Mouse (Mus musculus): ENCODE measurements at regions not wholly inside any gene's neighbourhood (a gene's known extent, or its start where the extent isn't known, plus 50 kb on each side); places are given as distances from the start of the nearest gene placed in this dataset.
A peak's percentile ranks its signal among the peaks of the same experiment; 100 is the strongest.

DNA sequence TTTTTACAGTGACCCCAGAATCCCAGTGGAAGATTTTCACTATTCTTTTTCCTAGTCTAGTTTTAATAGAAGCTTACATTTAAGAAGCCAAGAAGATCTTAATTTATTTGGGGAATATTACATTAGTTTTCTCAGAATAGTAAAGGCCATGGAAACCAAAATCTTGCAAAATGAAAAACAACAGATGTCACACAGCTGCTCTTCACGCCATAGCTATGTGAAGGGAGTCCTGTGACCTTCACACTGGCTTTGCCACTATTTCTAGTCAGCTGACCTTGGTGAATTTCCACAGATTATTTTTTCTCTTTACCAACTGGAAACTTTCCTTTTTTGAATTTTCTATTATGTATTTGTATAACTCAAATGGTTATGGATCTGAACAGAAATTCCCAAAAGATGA lies 542.1 kb upstream of the Rgmb start:
- Histone ChIP-seq H3K27ac (replicated peaks; ENCODE audit: low read depth, low read length) (no peak overlapping the region), H3K4me1 (ENCODE audit: control insufficient read depth, insufficient read depth, low read length) (no peaks in the 10 kb centered on the region), H3K9me3 (ENCODE audit: control insufficient read depth, low read length) (no peaks in the 10 kb centered on the region), H3K36me3 (ENCODE audit: control insufficient read depth, insufficient read depth, low read length) (no peaks in the 10 kb centered on the region), H3K4me2 (replicated peaks; ENCODE audit: low read depth, low read length, severe bottlenecking) (no peak overlapping the region), H3K27me3 (ENCODE audit: control insufficient read depth, insufficient read depth, low read length) (no peaks in the 10 kb centered on the region), H3K4me3 (replicated peaks; ENCODE audit: low read length) (no peak overlapping the region), H3K9ac (ENCODE audit: low read depth, low read length, severe bottlenecking) (no peak overlapping the region)
- DNase-seq (ENCODE audit: low spot score), result no peak
- TF ChIP-seq POLR2A (IDR thresholded peaks at IDR 0.05; ENCODE audit: borderline replicate concordance, extremely low read depth, insufficient read depth, insufficient read length), result no peak
- peak; percentile 47; the same call in 1 of the 2 replicates for ATAC-seq (ENCODE audit: low FRiP score, low read depth)
- WGBS, result 74% methylated on average over 1 of the region's 1 CpGs

DNA sequence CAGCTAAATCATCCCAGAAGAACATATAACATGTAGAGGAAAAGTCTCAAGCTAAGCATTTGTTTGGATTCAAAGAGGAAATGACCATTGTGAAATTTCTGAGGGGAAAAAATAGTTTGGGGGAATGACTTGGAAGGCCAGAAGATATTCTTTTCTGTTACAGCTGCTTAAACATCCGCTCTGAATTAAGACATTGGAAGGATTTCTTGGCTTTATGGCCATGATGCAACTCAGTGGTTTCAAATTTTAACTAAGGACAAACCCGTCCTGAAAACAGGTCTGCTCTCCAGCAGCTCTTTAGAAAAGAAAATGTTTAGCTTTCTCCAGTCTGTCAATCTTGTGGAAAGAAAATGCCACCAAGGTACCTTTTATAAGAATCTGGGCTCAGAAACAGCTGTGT lies 513.2 kb upstream of the Rgmb start:
- WGBS, result 46% methylated on average over 2 of the region's 2 CpGs
- no peaks in the 10 kb centered on the region for H3K4me1 ChIP-seq (ENCODE audit: control insufficient read depth, insufficient read depth, low read length)
- H3K27ac ChIP-seq (replicated peaks; ENCODE audit: low read depth, low read length), result no peak overlapping the region
- H3K9ac ChIP-seq (ENCODE audit: low read depth, low read length, severe bottlenecking), result no peak overlapping the region
- peak; percentile 34 for DNase-seq (ENCODE audit: low spot score)
- no peak overlapping the region for H3K4me3 ChIP-seq (replicated peaks; ENCODE audit: low read length)
- no peaks in the 10 kb centered on the region for H3K36me3 ChIP-seq (ENCODE audit: control insufficient read depth, insufficient read depth, low read length)
- H3K9me3 ChIP-seq (ENCODE audit: control insufficient read depth, low read length), result no peaks in the 10 kb centered on the region
- no peaks in the 10 kb centered on the region for H3K27me3 ChIP-seq (ENCODE audit: control insufficient read depth, insufficient read depth, low read length)
- H3K4me2 ChIP-seq (replicated peaks; ENCODE audit: low read depth, low read length, severe bottlenecking), result no peak overlapping the region
- ATAC-seq (ENCODE audit: low FRiP score, low read depth), result no peak
- TF ChIP-seq POLR2A (IDR thresholded peaks at IDR 0.05; ENCODE audit: borderline replicate concordance, extremely low read depth, insufficient read depth, insufficient read length), result no peak

- no peaks in the 10 kb centered on the region for H3K9me3 ChIP-seq (ENCODE audit: control insufficient read depth, low read length)
- ATAC-seq (ENCODE audit: low FRiP score, low read depth), result no peak
- WGBS, result 76% methylated on average over 4 of the region's 4 CpGs
Measured at GRCm38 (mm10) chr17:16342785-16343184, 511.9 kb upstream of the Rgmb start.

DNA sequence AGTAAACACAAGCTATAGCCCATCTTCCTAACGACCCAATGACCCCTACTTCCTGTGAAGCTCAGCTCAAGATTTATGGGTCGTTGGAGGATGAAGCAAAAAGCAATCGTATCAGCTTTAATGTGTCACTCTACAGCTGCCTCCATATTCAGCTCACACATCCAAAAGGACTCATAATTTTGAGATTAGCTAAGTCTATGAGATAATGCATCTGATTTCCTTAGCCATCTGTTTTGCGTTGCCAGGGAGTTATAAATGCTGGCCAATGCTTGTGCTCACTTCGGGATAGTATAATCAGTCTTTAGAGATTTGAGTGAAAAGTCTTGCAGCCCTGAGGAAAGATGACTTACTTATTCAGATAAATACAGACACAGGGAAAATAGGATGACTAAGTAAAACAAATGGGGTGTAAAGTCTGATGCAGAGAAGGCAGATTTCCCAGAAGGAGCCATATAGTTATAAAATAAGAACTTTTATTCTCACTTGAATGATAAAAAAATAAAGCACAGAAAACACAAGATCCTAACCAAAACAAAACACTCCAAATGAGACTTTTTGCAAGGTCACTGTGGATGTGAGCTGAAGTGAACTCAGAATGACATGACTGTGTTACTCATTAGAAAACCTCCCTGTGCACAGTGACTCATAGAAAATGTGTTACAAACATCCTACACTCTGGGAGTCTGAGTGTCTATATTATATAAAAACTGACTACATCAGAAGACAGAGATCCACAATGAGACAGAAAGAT lies 509.1 kb upstream of the Rgmb start:
- Histone ChIP-seq H3K4me3 (replicated peaks; ENCODE audit: low read length) (no peak overlapping the region), H3K36me3 (ENCODE audit: control insufficient read depth, insufficient read depth, low read length) (no peaks in the 10 kb centered on the region), H3K27ac (replicated peaks; ENCODE audit: low read depth, low read length) (no peak overlapping the region), H3K4me1 (ENCODE audit: control insufficient read depth, insufficient read depth, low read length) (no peaks in the 10 kb centered on the region), H3K9ac (ENCODE audit: low read depth, low read length, severe bottlenecking) (no peak overlapping the region), H3K4me2 (replicated peaks; ENCODE audit: low read depth, low read length, severe bottlenecking) (no peak overlapping the region), H3K27me3 (ENCODE audit: control insufficient read depth, insufficient read depth, low read length) (no peaks in the 10 kb centered on the region), H3K9me3 (ENCODE audit: control insufficient read depth, low read length) (no peaks in the 10 kb centered on the region)
- no peak for TF ChIP-seq POLR2A (IDR thresholded peaks at IDR 0.05; ENCODE audit: borderline replicate concordance, extremely low read depth, insufficient read depth, insufficient read length)
- 21% methylated on average over 5 of the region's 5 CpGs for WGBS
- peak; percentile 70 for ATAC-seq (ENCODE audit: low FRiP score, low read depth)
- peak; percentile 15 for DNase-seq (ENCODE audit: low spot score)

More at GRCm38 (mm10) chr17:16342785-16343184, 511.9 kb upstream of the Rgmb start:
- H3K4me2 ChIP-seq (replicated peaks; ENCODE audit: low read depth, low read length, severe bottlenecking), result no peak overlapping the region
- no peaks in the 10 kb centered on the region for H3K27me3 ChIP-seq (ENCODE audit: control insufficient read depth, insufficient read depth, low read length)
- H3K9ac ChIP-seq (ENCODE audit: low read depth, low read length, severe bottlenecking), result no peak overlapping the region
- DNase-seq (ENCODE audit: low spot score), result no peak
- no peaks in the 10 kb centered on the region for H3K36me3 ChIP-seq (ENCODE audit: control insufficient read depth, insufficient read depth, low read length)
- no peak overlapping the region for H3K4me3 ChIP-seq (replicated peaks; ENCODE audit: low read length)
- H3K27ac ChIP-seq (replicated peaks; ENCODE audit: low read depth, low read length), result no peak overlapping the region
- no peak for TF ChIP-seq POLR2A (IDR thresholded peaks at IDR 0.05; ENCODE audit: borderline replicate concordance, extremely low read depth, insufficient read depth, insufficient read length)
- no peaks in the 10 kb centered on the region for H3K4me1 ChIP-seq (ENCODE audit: control insufficient read depth, insufficient read depth, low read length)

DNA sequence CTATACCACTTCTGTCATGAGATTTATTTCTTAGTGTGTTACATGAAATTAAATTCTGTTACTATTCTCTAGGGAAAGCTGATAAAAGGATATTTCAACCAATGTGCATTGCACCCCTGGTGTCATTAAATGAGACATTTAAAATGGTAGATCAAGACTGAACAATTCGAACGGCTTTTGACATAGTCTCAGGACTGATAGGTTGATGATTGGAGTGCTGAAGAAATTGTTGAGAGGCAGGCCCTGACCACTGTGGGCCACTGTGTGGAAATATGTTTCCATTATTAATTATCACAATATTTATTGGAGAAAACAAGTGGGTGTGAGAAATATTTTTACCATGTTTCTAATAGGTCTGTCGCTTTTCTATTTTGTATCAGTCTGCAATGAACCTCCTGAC lies 481.1 kb upstream of the Rgmb start:
- Histone ChIP-seq H3K9me3 (ENCODE audit: control insufficient read depth, low read length) (no peaks in the 10 kb centered on the region), H3K4me2 (replicated peaks; ENCODE audit: low read depth, low read length, severe bottlenecking) (no peak overlapping the region), H3K4me3 (replicated peaks; ENCODE audit: low read length) (no peak overlapping the region), H3K27ac (replicated peaks; ENCODE audit: low read depth, low read length) (no peak overlapping the region), H3K9ac (ENCODE audit: low read depth, low read length, severe bottlenecking) (no peak overlapping the region), H3K27me3 (ENCODE audit: control insufficient read depth, insufficient read depth, low read length) (no peaks in the 10 kb centered on the region), H3K36me3 (ENCODE audit: control insufficient read depth, insufficient read depth, low read length) (no peaks in the 10 kb centered on the region), H3K4me1 (ENCODE audit: control insufficient read depth, insufficient read depth, low read length) (no peaks in the 10 kb centered on the region)
- no peak for DNase-seq (ENCODE audit: low spot score)
- no peak for TF ChIP-seq POLR2A (IDR thresholded peaks at IDR 0.05; ENCODE audit: borderline replicate concordance, extremely low read depth, insufficient read depth, insufficient read length)
- ATAC-seq (ENCODE audit: low FRiP score, low read depth), result no peak
- 84% methylated on average over 3 of the region's 3 CpGs for WGBS
